Mouse (Mus musculus): Measurements from ENCODE around the gene Cenpx.

- TF ChIP-seq POLR2A (IDR thresholded peaks at IDR 0.05; ENCODE audit: extremely low read depth, insufficient read depth, low read length), result no peak
- no peak for TF ChIP-seq CTCF (IDR thresholded peaks at IDR 0.05; ENCODE audit: low read depth, low read length)
Measured at GRCm38 (mm10) chr11:120662759-120663158, 50.8 kb downstream of the Cenpx start.

Measured in liver, adult 2 months (tissue).